ENCODE assay signal across 21 mouse cellular contexts in the genomic region with DNA sequence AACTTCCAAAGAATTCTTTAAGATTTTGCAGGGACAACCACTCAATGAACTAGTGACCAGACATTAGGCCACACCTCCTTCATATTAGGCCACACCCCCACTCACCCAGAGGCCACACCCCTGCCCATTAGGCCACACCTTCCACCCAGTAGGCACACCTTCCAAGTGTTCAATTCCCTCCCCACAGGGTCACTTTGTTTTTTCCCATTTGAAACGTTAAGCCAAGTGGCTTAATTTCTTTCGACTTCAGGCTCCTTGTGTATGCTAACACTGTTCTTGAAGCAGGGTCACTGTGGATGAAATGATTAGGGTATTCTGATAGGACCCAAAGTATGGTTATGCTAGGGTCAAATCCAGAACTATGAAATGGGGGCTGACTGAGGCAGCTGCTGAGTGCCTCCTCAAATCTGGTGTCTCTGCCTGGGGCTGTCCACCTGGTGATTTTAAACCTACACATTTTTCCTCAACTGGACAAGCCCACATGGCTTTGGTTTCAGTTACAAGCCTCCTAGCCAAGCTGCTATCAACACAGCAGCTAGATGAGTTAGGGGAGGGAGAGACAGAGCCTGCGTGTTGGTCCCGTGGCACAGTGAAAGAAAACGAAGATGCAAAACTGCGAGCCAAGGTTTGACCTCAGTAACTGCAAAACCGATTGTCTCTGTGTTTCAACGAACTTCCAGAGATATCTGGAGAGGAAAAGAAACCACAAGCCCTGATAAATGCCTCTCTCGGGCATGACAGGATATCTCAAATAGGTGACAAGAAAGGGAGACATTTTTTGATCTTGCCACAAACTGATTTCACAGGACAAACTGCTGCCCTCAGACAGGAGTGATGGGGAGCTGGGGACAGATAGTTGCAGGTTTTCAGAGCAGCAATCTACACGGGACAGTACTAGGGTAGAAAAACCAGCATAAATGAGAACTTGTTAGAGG.
DNase-seq lines count a peak whose midpoint lies in the region; ATAC-seq lines count a peak whose summit lies in the region.
"Had no signal": no experiment of that assay in that cellular context is flagged by ENCODE, and none has a peak within 500 bp of the region (broad histone marks: within the 10 kb centered on the region; RNA-seq: fewer than 3 reads in every experiment).

No protein-coding gene starts in this region.

- peak; percentile 66 for DNase-seq in MEL-GATA-1-ER (ENCODE audit: extremely low read depth, low read depth)
- peak; percentile 20 for DNase-seq in c-Kit-positive CD71-positive TER-119-positive erythroid progenitor cells, embryonic 14.5 days (ENCODE audit: low spot score)
- DNase-seq in liver, embryonic 11.5 days (ENCODE audit: low spot score) = no peak
- no peak for DNase-seq in neural tube, embryonic 10.5 days (ENCODE audit: extremely low spot score, low spot score)
- DNase-seq in adrenal gland, postnatal 25 days = no peak
- DNase-seq: adrenal gland, postnatal 36 days; cerebellum, adult 2 months; forebrain, postnatal 0 days; kidney, adult 2 months; kidney, postnatal 10 days; right cerebral cortex, postnatal 14 days; spleen, adult 18-20 months; thymus, adult 18-20 months had no signal

- H3K9ac ChIP-seq in liver, embryonic 11.5 days (ENCODE audit: low read depth, low read length) = no peak overlapping the region
- H3K9ac ChIP-seq in hindbrain, embryonic 13.5 days = no peak overlapping the region
- H3K9ac ChIP-seq: forebrain, postnatal 0 days; limb, embryonic 15.5 days; midbrain, embryonic 15.5 days had no signal

- H3K9me3 ChIP-seq in liver, embryonic 11.5 days (ENCODE audit: control insufficient read depth, low read length) = peaks cover 7% of the 10 kb centered on the region; the same call in 1 of the 2 replicates
- no peaks in the 10 kb centered on the region for H3K9me3 ChIP-seq in hindbrain, embryonic 13.5 days
- H3K9me3 ChIP-seq: heart, embryonic 10.5 days; hindbrain, embryonic 10.5 days; limb, embryonic 15.5 days; midbrain, embryonic 15.5 days had no signal

- no peaks in the 10 kb centered on the region for H3K36me3 ChIP-seq in liver, embryonic 11.5 days (ENCODE audit: control insufficient read depth, insufficient read depth, low read length)
- H3K36me3 ChIP-seq in hindbrain, embryonic 13.5 days = no peaks in the 10 kb centered on the region
- H3K36me3 ChIP-seq: heart, embryonic 10.5 days; hindbrain, embryonic 10.5 days; limb, embryonic 15.5 days; midbrain, embryonic 15.5 days had no signal

- no peaks in the 10 kb centered on the region for H3K27me3 ChIP-seq in liver, embryonic 11.5 days (replicated peaks; ENCODE audit: control insufficient read depth, insufficient read depth, low read length)
- H3K27me3 ChIP-seq in hindbrain, embryonic 13.5 days = 0 out of 2 replicates have a peak, but pooled peaks cover 4% of the 10 kb centered on the region
- H3K27me3 ChIP-seq: limb, embryonic 15.5 days had no signal

- no peak overlapping the region for H3K4me3 ChIP-seq in liver, embryonic 11.5 days (ENCODE audit: low read depth, low read length)
- H3K4me3 ChIP-seq in hindbrain, embryonic 13.5 days = no peak overlapping the region
- H3K4me3 ChIP-seq: heart, embryonic 10.5 days; hindbrain, embryonic 10.5 days; limb, embryonic 15.5 days; midbrain, embryonic 15.5 days; myocyte had no signal

- 40% methylated on average over 10 of the region's 10 CpGs for WGBS in liver, embryonic 11.5 days
- WGBS in hindbrain, embryonic 13.5 days = 91% methylated on average over 10 of the region's 10 CpGs

- peak; percentile 79 for ATAC-seq in liver, embryonic 11.5 days (replicated peaks; ENCODE audit: low FRiP score)
- ATAC-seq in megakaryocyte, adult 5-6 weeks (ENCODE audit: poor library complexity, severe bottlenecking) = peak; percentile 37; the same call in 1 of the 2 replicates
- no peak for ATAC-seq in hindbrain, embryonic 13.5 days (ENCODE audit: low FRiP score)
- ATAC-seq: forebrain, postnatal 0 days; lung, postnatal 0 days; midbrain, embryonic 15.5 days had no signal

- H3K4me2 ChIP-seq in liver, embryonic 11.5 days = peak overlapping the region; percentile 19; the same call in 1 of the 2 replicates
- no peak overlapping the region for H3K4me2 ChIP-seq in hindbrain, embryonic 13.5 days
- H3K4me2 ChIP-seq: limb, embryonic 15.5 days; midbrain, embryonic 15.5 days had no signal

- peak overlapping the region; percentile 68; the same call in 1 of the 2 replicates for H3K27ac ChIP-seq in liver, embryonic 11.5 days (ENCODE audit: low read depth, low read length)
- H3K27ac ChIP-seq in hindbrain, embryonic 13.5 days = no peak overlapping the region
- H3K27ac ChIP-seq: heart, embryonic 10.5 days; hindbrain, embryonic 10.5 days; limb, embryonic 15.5 days; midbrain, embryonic 15.5 days had no signal

- peaks cover 16% of the 10 kb centered on the region for H3K4me1 ChIP-seq in liver, embryonic 11.5 days (replicated peaks; ENCODE audit: control insufficient read depth, insufficient read depth, low read length)
- peaks cover 9% of the 10 kb centered on the region for H3K4me1 ChIP-seq in hindbrain, embryonic 13.5 days (replicated peaks)
- H3K4me1 ChIP-seq: limb, embryonic 15.5 days; midbrain, embryonic 15.5 days had no signal

Comparison
In these comparisons a context has a peak if more than half of its experiments do, and no peak if none do; other contexts are left out.
1. DNase-seq: peak in MEL-GATA-1-ER (single experiment) and c-Kit-positive CD71-positive TER-119-positive erythroid progenitor cells, embryonic 14.5 days (single experiment); none in liver, embryonic 11.5 days (single experiment), neural tube, embryonic 10.5 days (single experiment) and adrenal gland, postnatal 25 days (single experiment).